Mouse (Mus musculus) naive thymus-derived CD4-positive, alpha-beta T cell, adult 5 months (primary cell): ENCODE measurements around the gene Med13l. TPM values are rescaled to one million over a fixed set of nuclear protein-coding genes. Genes with fewer than 3 reads are reported as not detected.

Source experiments
- polyA plus RNA-seq: library from polyadenylated mRNA; unstranded; fragments of 100-300 nt; shearing (Covaris generic); gene quantifications from one replicate; pipeline ENCODE4 v1.2.1, GENCODE M21; 2017

Gene Med13l
- polyA plus RNA-seq = 32.3 TPM

GRCm38 (mm10) chr5:118560385-118561085 lies at the start of gene Med13l:
TSS of gene Med13l (plus strand) at chr5:118560679.

